Mouse (Mus musculus): ENCODE data around the gene Ocm. TPM values are rescaled to one million over a fixed set of nuclear protein-coding genes. Genes with fewer than 3 reads are reported as not detected.

The Ocm gene
- polyA plus RNA-seq, 1 experiment from 2014 or later, result 3.2 TPM

GRCm38 (mm10) chr5:143989046-143989445, 37.4 kb downstream of the Ocm start:
- no peaks in the 10 kb centered on the region for H3K27me3 ChIP-seq (ENCODE audit: insufficient read depth, low read length)
- WGBS, result 91% methylated on average over 4 of the region's 4 CpGs
- H3K4me3 ChIP-seq (ENCODE audit: low read length), result no peak overlapping the region
- H3K27ac ChIP-seq (ENCODE audit: low read length), result no peak overlapping the region
- ATAC-seq (ENCODE audit: low FRiP score, low TSS enrichment), result no peak
- no peaks in the 10 kb centered on the region for H3K9me3 ChIP-seq (ENCODE audit: low read length)
- H3K4me2 ChIP-seq (replicated peaks; ENCODE audit: low read depth, low read length), result no peak overlapping the region
- H3K4me1 ChIP-seq (ENCODE audit: insufficient read depth, low read length), result no peaks in the 10 kb centered on the region
- no peak overlapping the region for H3K9ac ChIP-seq (replicated peaks; ENCODE audit: low read length)
- peaks cover 77% of the 10 kb centered on the region for H3K36me3 ChIP-seq (ENCODE audit: insufficient read depth, low read length)

GRCm38 (mm10) chr5:143987596-143987995, 38.9 kb downstream of the Ocm start:
- no peak overlapping the region for H3K4me2 ChIP-seq (replicated peaks; ENCODE audit: low read depth, low read length)
- H3K9me3 ChIP-seq (ENCODE audit: low read length), result no peaks in the 10 kb centered on the region
- H3K27ac ChIP-seq (ENCODE audit: low read length), result no peak overlapping the region
- no peak overlapping the region for H3K4me3 ChIP-seq (ENCODE audit: low read length)
- peaks cover 64% of the 10 kb centered on the region for H3K36me3 ChIP-seq (ENCODE audit: insufficient read depth, low read length)
- H3K9ac ChIP-seq (replicated peaks; ENCODE audit: low read length), result no peak overlapping the region
- H3K27me3 ChIP-seq (ENCODE audit: insufficient read depth, low read length), result no peaks in the 10 kb centered on the region
- H3K4me1 ChIP-seq (ENCODE audit: insufficient read depth, low read length), result no peaks in the 10 kb centered on the region
- no peak for ATAC-seq (ENCODE audit: low FRiP score, low TSS enrichment)
- WGBS, result 86% methylated on average over 3 of the region's 3 CpGs

GRCm38 (mm10) chr5:143985381-143985780, 41.1 kb downstream of the Ocm start:
- no peaks in the 10 kb centered on the region for H3K9me3 ChIP-seq (ENCODE audit: low read length)
- no peaks in the 10 kb centered on the region for H3K27me3 ChIP-seq (ENCODE audit: insufficient read depth, low read length)
- H3K4me1 ChIP-seq (ENCODE audit: insufficient read depth, low read length), result no peaks in the 10 kb centered on the region
- no peak overlapping the region for H3K4me3 ChIP-seq (ENCODE audit: low read length)
- H3K9ac ChIP-seq (replicated peaks; ENCODE audit: low read length), result no peak overlapping the region
- ATAC-seq (ENCODE audit: low FRiP score, low TSS enrichment), result no peak
- H3K4me2 ChIP-seq (replicated peaks; ENCODE audit: low read depth, low read length), result no peak overlapping the region
- H3K27ac ChIP-seq (ENCODE audit: low read length), result no peak overlapping the region
- peaks cover 45% of the 10 kb centered on the region for H3K36me3 ChIP-seq (ENCODE audit: insufficient read depth, low read length)
- WGBS, result 84% methylated on average over 7 of the region's 7 CpGs

GRCm38 (mm10) chr5:143982361-143982760, 44.1 kb downstream of the Ocm start:
- Histone ChIP-seq H3K4me1 (ENCODE audit: insufficient read depth, low read length) (no peaks in the 10 kb centered on the region), H3K4me3 (ENCODE audit: low read length) (no peak overlapping the region), H3K27ac (ENCODE audit: low read length) (no peak overlapping the region), H3K9me3 (ENCODE audit: low read length) (no peaks in the 10 kb centered on the region), H3K36me3 (ENCODE audit: insufficient read depth, low read length) (peaks cover 20% of the 10 kb centered on the region), H3K4me2 (replicated peaks; ENCODE audit: low read depth, low read length) (no peak overlapping the region), H3K9ac (replicated peaks; ENCODE audit: low read length) (no peak overlapping the region), H3K27me3 (ENCODE audit: insufficient read depth, low read length) (no peaks in the 10 kb centered on the region)
- WGBS, result 72% methylated on average over 2 of the region's 2 CpGs
- no peak for ATAC-seq (ENCODE audit: low FRiP score, low TSS enrichment)

GRCm38 (mm10) chr5:143980858-143981257, 45.6 kb downstream of the Ocm start:
- H3K27me3 ChIP-seq (ENCODE audit: insufficient read depth, low read length), result no peaks in the 10 kb centered on the region
- peaks cover 9% of the 10 kb centered on the region; the same call in 1 of the 2 replicates for H3K36me3 ChIP-seq (ENCODE audit: insufficient read depth, low read length)
- 22% methylated on average over 9 of the region's 9 CpGs for WGBS
- ATAC-seq (ENCODE audit: low FRiP score, low TSS enrichment), result 0 out of 2 replicates have a peak, but pooled peaks have one; percentile 54
- no peak overlapping the region for H3K9ac ChIP-seq (replicated peaks; ENCODE audit: low read length)
- no peaks in the 10 kb centered on the region for H3K4me1 ChIP-seq (ENCODE audit: insufficient read depth, low read length)
- no peak overlapping the region for H3K27ac ChIP-seq (ENCODE audit: low read length)
- H3K4me2 ChIP-seq (replicated peaks; ENCODE audit: low read depth, low read length), result no peak overlapping the region
- H3K4me3 ChIP-seq (ENCODE audit: low read length), result no peak overlapping the region
- no peaks in the 10 kb centered on the region for H3K9me3 ChIP-seq (ENCODE audit: low read length)

- no peak overlapping the region for H3K27ac ChIP-seq (ENCODE audit: low read length)
- H3K9me3 ChIP-seq (ENCODE audit: low read length), result no peaks in the 10 kb centered on the region
- no peak overlapping the region for H3K4me2 ChIP-seq (replicated peaks; ENCODE audit: low read depth, low read length)
- no peaks in the 10 kb centered on the region for H3K27me3 ChIP-seq (ENCODE audit: insufficient read depth, low read length)
- no peak for ATAC-seq (ENCODE audit: low FRiP score, low TSS enrichment)
- H3K4me3 ChIP-seq (ENCODE audit: low read length), result no peak overlapping the region
- no peaks in the 10 kb centered on the region for H3K36me3 ChIP-seq (ENCODE audit: insufficient read depth, low read length)
- H3K4me1 ChIP-seq (ENCODE audit: insufficient read depth, low read length), result no peaks in the 10 kb centered on the region
- H3K9ac ChIP-seq (replicated peaks; ENCODE audit: low read length), result no peak overlapping the region
- 74% methylated on average over 16 of the region's 16 CpGs for WGBS
These were observed 49.6 kb downstream of the Ocm start for GRCm38 (mm10) chr5:143976726-143977431.

- Histone ChIP-seq H3K9me3 (ENCODE audit: low read length) (no peaks in the 10 kb centered on the region), H3K27me3 (ENCODE audit: insufficient read depth, low read length) (no peaks in the 10 kb centered on the region), H3K27ac (ENCODE audit: low read length) (no peak overlapping the region), H3K4me3 (ENCODE audit: low read length) (no peak overlapping the region), H3K4me2 (replicated peaks; ENCODE audit: low read depth, low read length) (no peak overlapping the region), H3K36me3 (ENCODE audit: insufficient read depth, low read length) (no peaks in the 10 kb centered on the region), H3K4me1 (ENCODE audit: insufficient read depth, low read length) (no peaks in the 10 kb centered on the region), H3K9ac (replicated peaks; ENCODE audit: low read length) (no peak overlapping the region)
- 91% methylated on average over 11 of the region's 11 CpGs for WGBS
- no peak for ATAC-seq (ENCODE audit: low FRiP score, low TSS enrichment)
These were observed 50.2 kb downstream of the Ocm start for GRCm38 (mm10) chr5:143976232-143976631.

GRCm38 (mm10) chr5:143975631-143975933, 50.9 kb downstream of the Ocm start:
- Histone ChIP-seq H3K36me3 (ENCODE audit: insufficient read depth, low read length) (no peaks in the 10 kb centered on the region), H3K27me3 (ENCODE audit: insufficient read depth, low read length) (no peaks in the 10 kb centered on the region), H3K4me1 (ENCODE audit: insufficient read depth, low read length) (no peaks in the 10 kb centered on the region), H3K9me3 (ENCODE audit: low read length) (no peaks in the 10 kb centered on the region), H3K4me2 (replicated peaks; ENCODE audit: low read depth, low read length) (no peak overlapping the region), H3K27ac (ENCODE audit: low read length) (no peak overlapping the region), H3K4me3 (ENCODE audit: low read length) (no peak overlapping the region), H3K9ac (replicated peaks; ENCODE audit: low read length) (no peak overlapping the region)
- 64% methylated on average over 2 of the region's 2 CpGs for WGBS
- ATAC-seq (ENCODE audit: low FRiP score, low TSS enrichment), result no peak; the same call in 1 of the 2 replicates

GRCm38 (mm10) chr5:143974931-143975630, 51.4 kb downstream of the Ocm start:
- H3K27ac ChIP-seq (ENCODE audit: low read length), result no peak overlapping the region
- WGBS, result 54% methylated on average over 4 of the region's 4 CpGs
- H3K4me1 ChIP-seq (ENCODE audit: insufficient read depth, low read length), result no peaks in the 10 kb centered on the region
- H3K4me2 ChIP-seq (replicated peaks; ENCODE audit: low read depth, low read length), result no peak overlapping the region
- no peaks in the 10 kb centered on the region for H3K9me3 ChIP-seq (ENCODE audit: low read length)
- H3K27me3 ChIP-seq (ENCODE audit: insufficient read depth, low read length), result no peaks in the 10 kb centered on the region
- H3K36me3 ChIP-seq (ENCODE audit: insufficient read depth, low read length), result no peaks in the 10 kb centered on the region
- H3K9ac ChIP-seq (replicated peaks; ENCODE audit: low read length), result no peak overlapping the region
- peak; percentile 85 for ATAC-seq (ENCODE audit: low FRiP score, low TSS enrichment)
- no peak overlapping the region for H3K4me3 ChIP-seq (ENCODE audit: low read length)

- Histone ChIP-seq H3K9ac (replicated peaks; ENCODE audit: low read length) (no peak overlapping the region), H3K4me3 (ENCODE audit: low read length) (no peak overlapping the region), H3K9me3 (ENCODE audit: low read length) (no peaks in the 10 kb centered on the region), H3K27ac (ENCODE audit: low read length) (no peak overlapping the region), H3K4me2 (replicated peaks; ENCODE audit: low read depth, low read length) (no peak overlapping the region), H3K27me3 (ENCODE audit: insufficient read depth, low read length) (no peaks in the 10 kb centered on the region), H3K36me3 (ENCODE audit: insufficient read depth, low read length) (no peaks in the 10 kb centered on the region), H3K4me1 (ENCODE audit: insufficient read depth, low read length) (no peaks in the 10 kb centered on the region)
- no peak for ATAC-seq (ENCODE audit: low FRiP score, low TSS enrichment)
- 38% methylated on average over 3 of the region's 3 CpGs for WGBS
These were observed 53.8 kb downstream of the Ocm start for GRCm38 (mm10) chr5:143972628-143973027.
